Mouse (Mus musculus) mouse embryonic stem cell (cell line): Measurements from ENCODE around the gene 4930426L09Rik.

Source experiments
- in situ Hi-C, 2 experiments: fragments of 300-500 bp; cut with MboI; formaldehyde crosslinking; loops; 1 replicate in 1 of 2; 3 replicates in 1 of 2; pipeline ENCODE4 v1.14.3; 2019 to 2020; ENCODE audit warnings: low sequenced_read_pairs in 2 of 2, low pct_unique_long_range_greater_than_20kb in 1 of 2, mixed read lengths in 1 of 2; ENCODE audit not compliant: unreplicated experiment in 1 of 2

4930426L09Rik gene

DNA sequence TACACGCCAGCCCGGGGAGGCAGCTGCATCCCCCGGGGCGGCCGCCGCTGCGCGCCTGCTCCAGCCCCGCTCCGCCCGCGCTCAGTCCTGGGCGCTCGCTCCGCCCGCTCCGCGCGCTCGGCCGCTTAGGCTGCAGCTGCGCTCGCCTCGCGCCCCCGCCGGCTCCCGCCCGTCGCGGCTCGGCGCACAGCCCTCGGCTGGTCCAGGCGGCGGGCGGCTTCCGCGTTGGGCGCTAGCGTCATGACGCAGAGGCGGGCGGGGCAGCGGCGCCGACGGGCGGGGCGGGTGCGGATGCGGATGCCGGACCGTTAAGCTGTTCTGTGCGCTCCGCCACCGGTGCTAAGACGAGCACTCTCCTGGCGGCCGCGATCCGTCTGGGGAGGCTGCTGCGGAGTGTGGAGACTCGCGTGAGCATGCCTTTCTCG lies at the start of gene 4930426L09Rik, which contains the start of gene Pip4k2a:
Gene 4930426L09Rik, plus strand, starts transcription at position 290 of the 425 bp plus-strand sequence.
Gene Pip4k2a, minus strand, starts transcription at position 73 of the 425 bp plus-strand sequence.
- in situ Hi-C loops, result no loop called here

DNA sequence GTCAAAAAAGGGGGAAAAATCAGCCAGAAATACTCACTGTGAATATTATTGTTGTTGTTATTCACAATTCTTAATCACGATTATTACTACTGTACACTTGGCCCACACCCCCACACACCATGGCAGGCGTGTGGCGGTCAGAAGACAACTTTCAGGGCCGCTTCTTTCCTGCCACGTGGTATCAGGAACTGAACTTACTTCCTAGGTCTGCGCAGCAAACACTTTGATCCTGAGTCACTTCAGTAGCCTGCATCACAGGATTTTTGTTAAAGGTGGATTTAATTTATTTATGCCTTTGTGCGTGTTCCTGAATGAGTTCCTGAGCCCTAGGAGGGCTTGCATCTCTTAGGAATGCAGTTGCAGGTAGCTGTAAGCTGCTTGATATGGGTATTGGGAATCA lies 49.4 kb upstream of the 4930426L09Rik start:
- in situ Hi-C loops, result no loop called here

DNA sequence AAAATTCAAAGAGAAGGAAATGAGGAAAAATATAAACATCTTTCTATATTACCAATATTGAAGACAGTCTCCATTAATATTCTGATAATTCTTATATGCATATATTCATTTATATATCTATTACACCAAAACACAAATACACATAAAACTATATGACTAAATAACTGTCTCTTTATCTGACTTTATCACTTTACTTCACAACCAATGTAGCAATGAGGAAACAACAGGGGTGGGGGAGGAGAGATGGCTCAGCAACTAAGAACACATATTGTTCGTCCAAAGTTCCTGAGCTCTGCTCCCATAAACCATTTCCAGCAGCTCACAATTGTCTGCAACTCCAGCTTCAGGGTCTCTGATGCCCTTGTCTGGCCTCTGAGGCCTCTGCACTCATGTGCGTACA lies 47.4 kb upstream of the 4930426L09Rik start:
- in situ Hi-C loops, result no loop called here

DNA sequence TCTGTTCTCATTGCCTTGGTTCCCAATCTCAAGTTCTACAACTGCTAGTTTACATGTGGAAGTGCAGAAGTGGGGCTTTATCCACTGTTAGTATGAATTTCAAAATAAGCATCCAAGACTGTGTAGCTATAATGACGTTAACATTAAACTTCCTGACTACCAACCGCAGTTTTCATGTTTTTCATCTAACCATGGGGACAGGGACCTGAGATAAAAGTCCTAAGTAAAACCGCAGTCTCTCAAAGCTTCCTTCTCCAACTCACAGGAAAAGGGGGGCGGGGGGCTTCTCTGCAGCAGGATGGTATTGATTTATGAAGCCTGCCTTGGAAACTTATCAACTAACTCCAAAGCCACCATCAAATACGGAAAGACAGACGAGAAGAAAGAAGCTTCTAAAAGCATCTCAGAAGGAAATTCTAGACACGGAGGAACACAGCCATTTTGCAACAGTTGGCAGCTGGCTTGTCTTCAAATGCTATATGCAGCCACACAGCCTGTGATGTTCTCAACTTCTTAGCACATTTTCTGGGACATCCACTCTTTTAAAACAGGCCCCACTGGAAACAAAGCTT lies 46.0 kb upstream of the 4930426L09Rik start:
- in situ Hi-C loops, result no loop called here

DNA sequence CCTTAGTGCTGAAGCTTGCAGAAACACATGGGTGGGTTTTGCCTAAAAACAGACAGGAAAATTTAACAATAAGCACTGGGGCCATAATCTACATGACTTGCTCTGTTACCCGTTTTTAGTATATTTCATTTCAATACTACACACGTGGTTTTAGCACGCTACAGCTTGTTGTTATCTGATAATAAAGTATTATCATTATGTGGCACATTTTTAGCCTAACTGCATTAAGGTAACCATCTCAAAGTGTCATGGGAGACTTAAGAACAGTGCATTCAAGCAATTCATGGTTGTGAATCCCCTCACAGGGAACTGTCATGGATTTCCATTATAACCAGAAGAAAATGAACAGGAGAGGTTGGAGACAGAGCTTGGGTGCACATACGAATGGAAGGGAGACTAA lies 43.7 kb upstream of the 4930426L09Rik start:
- in situ Hi-C loops, result no loop called here

DNA sequence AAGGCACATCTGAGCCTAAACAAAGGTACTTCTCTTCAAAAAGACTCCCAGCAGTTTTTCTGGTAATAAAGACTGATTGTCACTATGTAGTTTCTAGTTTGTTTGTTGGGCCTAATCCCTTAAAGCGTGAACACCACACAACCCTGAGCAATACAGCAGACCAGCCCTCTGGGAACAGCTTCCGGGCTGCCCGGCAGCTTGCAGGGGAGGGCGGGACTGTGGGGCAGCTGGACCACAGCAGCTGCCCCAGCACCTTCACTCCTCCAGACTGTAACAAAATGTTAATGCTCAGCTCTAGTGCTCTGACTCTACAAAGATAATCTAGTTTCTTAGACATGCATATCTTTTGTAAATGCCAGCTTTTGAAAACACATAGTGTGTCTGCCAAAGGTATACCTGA lies 43.1 kb upstream of the 4930426L09Rik start:
- in situ Hi-C loops, result no loop called here

DNA sequence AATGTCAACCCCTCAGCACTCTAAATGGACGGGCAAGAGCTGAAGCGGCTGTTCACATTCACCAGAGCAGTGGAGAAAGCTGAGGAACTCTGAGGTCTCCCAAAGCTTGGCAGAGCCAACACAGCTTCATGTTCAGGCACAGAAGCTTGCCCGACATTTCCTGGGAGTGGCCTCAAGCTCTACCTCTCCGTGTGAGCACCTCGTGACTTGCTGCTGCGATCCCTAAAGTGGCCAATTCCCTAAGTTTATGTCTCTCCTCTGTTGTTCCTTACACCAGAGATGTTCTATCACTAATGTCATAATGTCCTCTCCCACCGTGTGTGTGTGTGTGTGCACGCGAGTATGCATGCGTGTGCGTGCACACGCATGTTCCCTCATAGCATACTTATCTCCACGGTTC lies 42.5 kb upstream of the 4930426L09Rik start:
- in situ Hi-C loops, result no loop called here

DNA sequence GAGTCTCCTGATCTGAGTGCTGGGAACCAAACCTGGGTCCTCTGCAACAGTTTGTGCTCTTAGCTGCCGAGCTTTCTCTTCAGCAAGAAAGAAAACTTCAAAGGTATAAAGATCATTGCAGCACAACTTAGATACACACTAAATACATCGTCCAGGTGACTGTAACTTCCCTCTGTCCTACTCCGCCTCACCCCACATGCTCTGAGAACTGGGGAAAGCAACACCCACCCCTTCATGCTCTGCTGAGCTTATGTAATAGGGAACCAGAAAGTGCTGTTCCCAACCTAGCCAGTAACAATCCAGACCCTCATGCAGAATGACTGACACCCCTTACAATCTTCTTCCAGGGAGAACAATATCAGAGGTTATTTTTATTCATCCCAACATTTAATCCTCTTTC lies 41.7 kb upstream of the 4930426L09Rik start:
- in situ Hi-C loops, result no loop called here

DNA sequence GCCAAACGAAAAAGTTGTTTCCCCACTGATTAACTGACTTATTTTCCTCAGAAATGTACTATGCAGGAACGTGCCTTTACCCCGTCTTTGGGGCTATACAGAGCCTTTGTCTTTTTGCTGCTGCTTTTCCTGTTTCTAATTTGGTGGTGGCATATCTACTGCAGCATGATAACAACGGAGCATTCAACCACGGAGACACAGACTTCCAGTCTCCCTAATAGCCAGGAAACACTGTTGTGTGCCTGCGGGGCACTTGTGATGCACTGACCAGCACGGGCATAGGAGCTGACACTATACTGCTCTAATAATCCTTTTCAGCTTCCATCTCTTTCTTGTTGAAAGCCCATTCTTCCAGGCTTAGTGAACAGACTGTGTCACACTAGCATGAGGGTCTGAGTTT lies 41.2 kb upstream of the 4930426L09Rik start:
- in situ Hi-C loops, result no loop called here

DNA sequence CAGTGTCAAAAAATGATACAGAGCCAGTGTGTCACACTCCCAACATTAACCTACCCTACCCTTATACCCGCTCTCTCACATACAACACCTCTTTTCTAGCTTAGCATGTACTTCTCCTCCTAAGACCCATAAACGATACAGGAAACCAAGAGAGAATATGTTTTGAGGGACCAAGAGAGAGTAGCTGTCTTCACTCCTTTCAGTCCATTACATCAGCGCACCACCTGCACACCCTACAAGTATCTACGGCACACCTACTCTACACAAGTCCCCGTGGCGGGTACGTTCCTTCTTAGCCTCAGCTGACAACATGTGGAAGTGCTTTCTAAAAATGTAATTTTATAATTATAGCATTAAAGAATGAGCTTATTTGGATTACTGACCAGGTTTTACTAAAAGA lies 40.7 kb upstream of the 4930426L09Rik start:
- in situ Hi-C loops, result no loop called here

DNA sequence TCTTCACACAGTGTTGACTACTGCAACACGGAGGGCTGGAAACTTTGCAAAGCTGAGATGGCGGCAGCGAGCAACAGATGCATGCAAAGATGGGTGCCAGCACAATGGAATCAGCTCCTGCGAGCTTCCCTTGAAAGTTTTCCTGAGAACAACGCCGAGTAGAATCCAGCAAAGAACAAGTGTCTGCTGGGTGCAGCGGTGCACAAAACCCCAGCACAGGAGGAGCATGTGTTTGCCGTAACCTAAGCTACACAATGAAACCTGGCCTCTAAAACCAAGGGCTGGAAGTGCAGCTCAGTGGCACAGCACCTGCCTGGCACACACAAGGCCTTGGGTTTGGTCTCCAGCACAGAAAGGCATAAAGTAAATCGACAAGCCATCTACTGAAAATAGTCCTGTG lies 40.1 kb upstream of the 4930426L09Rik start:
- in situ Hi-C loops, result no loop called here

DNA sequence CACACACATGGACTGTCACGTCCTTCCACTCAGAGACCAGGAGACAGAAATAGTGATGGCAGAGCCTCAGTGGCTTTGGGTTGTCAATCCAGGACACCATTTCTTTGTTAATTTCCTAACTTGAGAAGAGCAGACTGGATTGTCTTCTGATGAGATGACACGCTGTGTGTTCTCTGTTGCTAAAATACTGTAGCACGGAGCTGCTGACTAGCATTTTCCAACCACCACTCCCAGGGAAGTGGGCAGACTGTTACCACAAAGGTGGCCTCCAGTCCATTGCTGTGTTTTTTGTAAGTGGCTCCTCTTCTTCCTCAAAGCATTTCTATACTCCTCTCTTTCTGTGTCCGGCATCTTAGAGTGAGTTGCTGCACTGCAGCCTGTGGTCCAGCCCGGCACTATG lies 39.6 kb upstream of the 4930426L09Rik start:
- in situ Hi-C loops, result no loop called here

DNA sequence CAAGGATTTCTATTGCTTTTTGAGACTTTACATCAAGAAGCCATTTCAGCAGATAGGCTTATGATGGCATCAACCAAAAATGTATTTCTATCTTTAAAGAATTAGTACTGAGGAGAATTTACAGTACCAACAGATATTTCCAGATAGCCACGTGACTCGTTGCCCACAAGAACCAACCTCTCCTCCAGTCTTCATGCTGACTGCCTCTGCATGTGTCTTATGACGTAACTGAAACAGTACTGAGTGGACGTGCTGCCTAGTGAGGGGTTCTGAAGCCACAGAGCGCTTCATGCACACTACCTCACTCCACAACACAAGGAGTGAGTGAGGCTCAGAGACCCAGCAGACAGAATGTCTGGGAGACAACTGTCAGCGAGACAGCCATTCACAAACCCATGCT lies 39.1 kb upstream of the 4930426L09Rik start:
- in situ Hi-C loops, result no loop called here

DNA sequence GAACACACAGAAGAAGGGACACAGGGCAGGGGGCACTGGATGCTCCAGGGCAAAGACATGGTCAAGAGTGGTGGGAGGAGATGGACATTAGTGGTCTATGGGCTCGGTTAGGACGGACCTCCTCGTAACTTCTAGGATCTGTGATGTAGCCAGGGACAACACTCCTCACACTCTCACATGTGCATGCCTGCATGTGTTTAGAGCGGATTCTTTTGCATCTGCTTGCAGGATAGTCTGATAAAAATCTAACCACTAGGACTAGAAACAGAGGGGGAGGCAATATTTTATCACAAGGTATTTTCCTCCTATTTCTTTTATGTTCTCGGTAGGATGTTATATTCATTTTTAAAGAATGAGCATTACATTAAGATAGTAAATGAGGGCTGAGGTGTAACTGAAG lies 38.6 kb upstream of the 4930426L09Rik start:
- in situ Hi-C loops, result no loop called here

DNA sequence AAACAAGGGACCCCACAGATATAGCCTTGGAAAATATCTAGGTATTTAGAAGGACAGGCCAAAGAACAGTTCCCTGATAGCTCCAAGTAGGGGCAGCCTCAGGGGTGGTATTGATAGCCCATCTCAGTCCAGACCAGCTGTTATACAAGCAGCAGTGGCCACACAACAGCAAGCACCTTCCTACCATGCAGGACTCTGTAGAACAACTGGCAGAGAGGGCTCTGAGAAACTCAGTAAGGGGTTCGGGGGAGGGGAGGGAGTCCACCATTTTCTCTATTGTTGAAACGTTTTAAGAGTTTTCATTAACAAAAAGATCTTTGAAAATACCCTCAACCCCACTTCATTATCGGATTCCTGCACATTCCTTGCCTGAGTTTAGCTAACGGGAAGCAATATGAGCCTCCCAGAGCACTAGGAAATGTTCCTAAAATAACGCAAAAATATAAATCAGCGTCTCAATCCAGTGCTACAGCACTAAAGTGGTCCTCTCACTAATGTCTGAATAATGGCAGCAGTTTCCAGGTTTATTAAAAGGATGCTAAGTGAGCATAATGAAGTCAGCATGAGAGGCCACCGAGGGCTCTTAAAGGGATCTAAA lies 37.7 kb upstream of the 4930426L09Rik start:
- in situ Hi-C loops, result no loop called here

DNA sequence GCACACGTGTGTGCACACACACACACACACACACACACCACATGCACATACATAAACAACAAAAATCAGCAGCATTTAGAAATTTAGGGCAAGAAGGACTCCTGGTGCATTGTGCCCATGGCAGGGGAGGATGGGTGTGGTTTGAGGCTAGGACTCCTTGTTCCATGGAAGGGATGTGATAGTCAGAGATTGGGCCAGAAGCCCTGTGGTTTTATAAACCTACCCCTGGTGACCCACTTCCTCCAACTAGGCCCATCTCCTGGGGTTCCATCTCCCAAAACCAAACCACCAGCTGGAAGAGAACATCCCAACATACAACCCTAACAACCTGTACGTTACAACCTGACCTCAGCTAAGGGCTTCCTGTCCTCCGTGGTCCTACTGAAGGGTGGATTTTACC lies 35.6 kb upstream of the 4930426L09Rik start:
- in situ Hi-C loops, result no loop called here

DNA sequence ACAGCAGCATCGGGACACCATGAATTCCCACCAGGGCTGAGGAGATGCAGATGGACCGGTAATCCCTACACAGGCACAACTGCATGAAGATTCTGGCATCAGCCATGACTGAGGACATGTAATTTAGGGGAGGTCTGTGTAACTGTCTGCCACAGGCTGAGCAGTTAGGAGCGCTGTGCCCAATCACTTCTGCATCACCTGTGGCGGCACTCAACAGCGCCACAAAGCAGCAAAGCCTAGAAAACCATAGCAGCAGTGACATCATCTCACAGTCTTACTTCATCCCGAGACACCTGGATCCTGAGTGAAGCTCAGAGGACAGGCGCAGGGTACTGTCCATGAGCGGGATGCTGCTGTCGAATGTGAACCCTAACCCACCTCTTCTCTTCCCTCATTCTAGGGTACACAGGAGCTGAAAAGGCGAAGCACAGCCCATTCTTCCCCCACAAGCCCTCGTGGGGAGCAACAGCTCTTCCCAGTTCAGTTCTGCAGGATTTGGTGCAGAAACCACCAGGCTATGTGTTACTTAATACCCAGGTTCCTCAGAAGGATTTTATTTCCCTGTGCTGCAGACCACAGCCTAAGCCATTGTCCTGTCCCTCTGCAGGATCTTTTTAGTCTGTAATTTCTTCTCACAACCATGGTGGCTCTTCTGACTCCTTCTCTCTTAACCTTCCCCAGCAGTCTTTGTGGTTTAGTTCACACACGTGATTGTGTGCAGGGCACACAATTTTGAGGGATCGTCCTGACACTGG lies 34.7 kb upstream of the 4930426L09Rik start:
- in situ Hi-C loops, result no loop called here

DNA sequence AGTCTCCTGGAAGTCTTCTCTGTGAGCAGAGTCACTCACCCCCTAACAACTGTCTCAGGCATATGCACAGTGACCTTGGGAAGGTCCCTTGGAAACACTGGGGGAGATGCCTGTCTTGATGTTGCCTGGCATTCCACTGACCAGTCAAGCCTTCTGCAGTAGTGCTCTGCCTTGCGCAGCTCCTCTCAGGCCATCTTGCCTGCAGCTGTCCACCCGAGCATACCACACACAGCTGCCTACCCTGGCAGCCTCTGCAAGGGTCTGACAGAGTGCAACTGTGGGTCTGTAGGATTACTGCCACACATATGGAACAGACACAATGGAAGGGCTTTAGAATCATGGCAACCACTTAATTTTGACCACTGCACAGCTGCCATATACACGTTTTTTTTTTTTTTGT lies 33.0 kb upstream of the 4930426L09Rik start:
- in situ Hi-C loops, result no loop called here

DNA sequence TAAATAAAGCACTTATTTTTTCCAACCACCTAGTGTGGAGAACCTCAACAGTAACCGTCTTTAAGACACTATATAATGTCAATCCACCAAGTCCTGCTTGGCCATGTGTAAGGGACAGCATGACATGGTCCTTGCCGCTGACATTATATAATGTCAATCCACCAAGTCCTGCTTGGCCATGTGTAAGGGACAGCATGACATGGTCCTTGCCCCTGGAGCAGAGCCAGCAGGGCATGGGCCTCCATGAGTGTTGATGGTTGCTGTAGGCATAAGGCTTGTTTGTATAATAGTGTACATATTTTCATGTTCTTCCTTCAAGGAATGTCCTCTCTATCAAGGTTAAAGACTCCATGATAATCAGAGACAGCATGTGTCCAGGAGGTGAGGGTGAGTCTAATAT lies 32.2 kb upstream of the 4930426L09Rik start:
- in situ Hi-C loops, result no loop called here

DNA sequence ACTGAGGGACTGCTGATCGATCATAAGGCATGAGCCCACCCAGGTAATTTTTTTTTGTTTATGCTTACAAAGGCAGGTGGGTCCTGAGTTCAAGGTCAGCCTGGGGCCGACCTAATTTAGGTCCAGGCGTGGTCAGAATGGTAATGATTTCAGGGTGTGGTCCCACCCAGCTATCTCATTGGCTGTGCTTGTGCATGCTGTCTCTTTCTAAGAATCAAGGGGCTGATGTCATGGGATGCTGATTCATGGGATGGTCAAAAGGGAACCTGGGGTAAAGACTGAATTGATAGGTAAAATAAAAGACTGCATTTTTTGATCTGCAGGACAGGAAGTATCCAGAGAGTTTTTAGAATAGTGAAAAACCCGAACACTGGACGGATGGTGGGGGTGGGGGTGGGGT lies 31.6 kb upstream of the 4930426L09Rik start:
- in situ Hi-C loops, result no loop called here
